Mouse (Mus musculus) stomach, embryonic 16.5 days (tissue): Measurements from ENCODE around the gene Nfia. TPM values are rescaled to one million over a fixed set of nuclear protein-coding genes. Genes with fewer than 3 reads are reported as not detected.

Experiments
- ATAC-seq: fragments of 200-750 bp; cut with Nextera tagmentation; 2 replicates; pipeline ENCODE4 v1.8.0; 2017; ENCODE audit warnings: moderate number of reproducible peaks, moderate TSS enrichment; ENCODE audit not compliant: insufficient read depth, low FRiP score
- H3K27ac ChIP-seq: fragments of 300-500 bp; sonication (generic); 2 replicates; pipeline ENCODE4 v1.5.1; 2014; ENCODE audit warnings: low read length
- H3K27me3 ChIP-seq: fragments of 300-500 bp; sonication (generic); 2 replicates; pipeline ENCODE4 v1.6.1; 2014; ENCODE audit warnings: low read length, control low read depth, mixed read lengths; ENCODE audit not compliant: control insufficient read depth, insufficient read depth
- H3K36me3 ChIP-seq: fragments of 300-500 bp; sonication (generic); 2 replicates; pipeline ENCODE4 v1.6.1; 2014; ENCODE audit warnings: low read length; ENCODE audit not compliant: control insufficient read depth, insufficient read depth
- H3K4me1 ChIP-seq: fragments of 300-500 bp; sonication (generic); 2 replicates; pipeline ENCODE4 v1.6.1; 2014; ENCODE audit warnings: low read length, control low read depth, mixed read lengths; ENCODE audit not compliant: control insufficient read depth, insufficient read depth
- H3K4me2 ChIP-seq: fragments of 300-500 bp; sonication (generic); 2 replicates; pipeline ENCODE4 v1.6.1; 2014; ENCODE audit warnings: low read depth, low read length, mixed read lengths
- H3K4me3 ChIP-seq: fragments of 300-500 bp; sonication (generic); replicated peaks from 2 replicates; pipeline ENCODE4 v1.5.1; 2014; ENCODE audit warnings: mild to moderate bottlenecking, low read length
- H3K9ac ChIP-seq: fragments of 300-500 bp; sonication (generic); 2 replicates; pipeline ENCODE4 v1.6.1; 2014; ENCODE audit warnings: low read length
- H3K9me3 ChIP-seq: fragments of 300-500 bp; sonication (generic); replicated peaks from 2 replicates; pipeline ENCODE4 v1.6.1; 2016; ENCODE audit warnings: low read length, control low read depth; ENCODE audit not compliant: control insufficient read depth
- WGBS: fragments of 180-500 bp; shearing (Covaris S2); extraction: QIAGEN DNeasy Blood & Tissue Kit; methylation state at CpG from one replicate; pipeline ENCODE4 v1.1.7; 2014; 5-methylcytosine and 5-hydroxymethylcytosine counted together
- polyA plus RNA-seq: library from polyadenylated mRNA; unstranded; fragments of >200 nt; fragmentation: Nextera tagmentation; extraction: Ambion mirVana; gene quantifications from 2 replicates; pipeline ENCODE4 v1.2.1, GENCODE M21; 2015

The Nfia gene
- polyA plus RNA-seq, 1 experiment from 2014 or later: 45.1 TPM

DNA sequence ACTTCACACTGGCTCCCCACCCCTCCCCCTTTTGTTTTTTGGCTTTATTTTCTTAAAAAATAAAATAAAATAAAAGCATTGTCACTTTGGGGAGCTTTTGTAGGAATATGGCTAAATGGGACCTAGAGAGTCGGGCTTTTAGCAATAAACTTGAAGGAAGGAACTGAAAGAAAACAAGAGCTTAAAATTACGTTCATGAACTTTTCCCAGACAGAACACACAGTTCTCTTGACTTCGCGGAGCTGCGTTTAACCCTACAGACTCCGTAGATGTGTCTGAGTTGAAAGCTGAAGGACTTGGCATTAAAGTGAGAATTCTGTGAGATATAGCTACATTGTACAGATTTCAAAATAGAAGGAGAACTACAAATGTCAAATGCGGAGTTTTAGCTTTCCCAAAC lies 96.9 kb downstream of the Nfia start:
- Histone ChIP-seq H3K4me3 (peak overlapping the region; percentile 31), H3K9ac (peak overlapping the region; percentile 46), H3K27me3 (no peaks in the 10 kb centered on the region), H3K36me3 (no peaks in the 10 kb centered on the region), H3K4me1 (peaks cover 26% of the 10 kb centered on the region), H3K9me3 (no peaks in the 10 kb centered on the region), H3K4me2 (peak overlapping the region; percentile 55), H3K27ac (peak overlapping the region; percentile 94)
- no peak for ATAC-seq
- 36% methylated on average over 7 of the region's 7 CpGs for WGBS

DNA sequence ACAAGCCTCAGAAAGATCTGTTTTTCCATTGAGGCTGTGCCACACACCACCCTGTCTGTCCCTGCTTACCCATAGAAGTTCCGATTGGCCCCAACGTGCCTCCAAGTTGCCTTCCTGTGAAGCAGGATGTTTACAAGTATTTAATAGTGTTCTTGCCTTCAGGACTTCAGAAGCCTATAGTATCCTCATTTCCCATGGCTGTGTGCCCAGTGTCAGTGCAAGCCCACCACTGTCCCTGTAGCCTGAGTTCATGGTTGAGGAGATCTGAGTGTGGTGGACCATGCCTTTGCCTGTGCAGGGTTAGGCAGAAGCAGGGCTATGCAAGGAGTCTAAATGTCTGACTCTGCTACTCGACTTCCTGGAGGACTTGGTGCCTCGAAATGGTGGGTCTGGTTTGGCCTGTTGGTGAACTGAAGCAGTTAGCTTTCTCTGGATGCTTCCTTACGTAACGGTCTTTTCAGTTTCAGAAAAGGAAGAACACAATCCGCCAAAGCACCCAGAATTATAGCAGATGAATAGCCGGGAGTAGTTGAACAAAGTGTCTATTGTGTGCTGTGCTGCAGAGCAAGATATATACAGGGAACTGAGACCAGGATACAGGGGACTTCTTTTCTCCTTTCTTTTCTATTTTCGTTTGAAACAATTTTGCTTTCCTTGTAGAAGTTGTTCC lies 99.4 kb downstream of the Nfia start:
- H3K4me1 ChIP-seq: peaks cover 23% of the 10 kb centered on the region
- 62% methylated on average over 9 of the region's 9 CpGs for whole genome bisulfite sequencing
- no peak for ATAC-seq
- peak overlapping the region; percentile 4 for H3K27ac ChIP-seq
- H3K9me3 ChIP-seq: no peaks in the 10 kb centered on the region
- no peaks in the 10 kb centered on the region for H3K27me3 ChIP-seq
- no peak overlapping the region for H3K9ac ChIP-seq
- no peaks in the 10 kb centered on the region for H3K36me3 ChIP-seq
- H3K4me3 ChIP-seq: no peak overlapping the region
- no peak overlapping the region for H3K4me2 ChIP-seq

DNA sequence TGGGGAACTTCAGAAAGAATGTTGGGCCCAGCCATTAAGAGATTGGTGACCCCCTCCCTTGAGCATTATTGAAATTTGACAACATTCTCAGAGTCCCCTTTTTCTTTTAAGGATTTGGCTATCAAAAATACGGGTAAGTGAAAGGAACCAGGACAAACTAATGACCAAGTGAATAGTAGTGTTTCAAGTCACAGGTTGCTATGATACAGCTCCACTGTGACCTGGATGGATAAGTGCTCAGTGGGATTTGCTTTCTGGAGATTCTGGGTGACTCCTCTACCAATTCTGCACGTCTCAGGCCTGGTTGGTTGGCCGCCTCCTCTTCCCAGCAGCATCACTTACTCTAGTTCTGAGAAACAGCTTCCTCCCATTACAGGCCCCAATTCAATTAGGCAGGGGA lies 102.4 kb downstream of the Nfia start:
- Histone ChIP-seq H3K9ac (no peak overlapping the region), H3K4me3 (no peak overlapping the region), H3K9me3 (no peaks in the 10 kb centered on the region), H3K27me3 (no peaks in the 10 kb centered on the region), H3K4me1 (peaks cover 13% of the 10 kb centered on the region), H3K4me2 (no peak overlapping the region), H3K27ac (no peak overlapping the region), H3K36me3 (no peaks in the 10 kb centered on the region)
- no peak for ATAC-seq
- WGBS: 75% methylated on average over 3 of the region's 3 CpGs

DNA sequence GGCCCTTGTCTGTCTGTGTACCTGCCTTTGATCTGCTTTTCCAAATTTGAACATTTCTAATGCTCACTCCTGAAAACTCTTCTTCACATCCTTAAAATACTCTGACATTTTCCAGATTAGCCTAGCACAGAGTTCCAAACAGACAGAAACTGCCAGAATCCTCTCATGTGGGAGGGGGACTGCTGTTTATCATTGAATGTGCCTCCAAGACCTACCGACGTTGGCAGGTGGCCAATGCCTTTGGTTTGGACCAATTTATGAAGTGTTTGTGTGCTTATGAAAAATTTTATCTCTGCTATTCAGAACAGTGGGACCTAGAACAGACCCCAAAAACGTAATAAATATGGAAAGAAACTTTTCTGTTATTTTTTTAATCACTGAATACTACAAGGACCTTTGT lies 103.4 kb downstream of the Nfia start:
- H3K9me3 ChIP-seq: no peaks in the 10 kb centered on the region
- no peak overlapping the region for H3K9ac ChIP-seq
- H3K4me2 ChIP-seq: no peak overlapping the region
- no peak overlapping the region for H3K27ac ChIP-seq
- H3K27me3 ChIP-seq: no peaks in the 10 kb centered on the region
- ATAC-seq: no peak
- no peaks in the 10 kb centered on the region for H3K36me3 ChIP-seq
- 34% methylated on average over 3 of the region's 3 CpGs for WGBS
- no peak overlapping the region for H3K4me3 ChIP-seq
- H3K4me1 ChIP-seq: peaks cover 13% of the 10 kb centered on the region

DNA sequence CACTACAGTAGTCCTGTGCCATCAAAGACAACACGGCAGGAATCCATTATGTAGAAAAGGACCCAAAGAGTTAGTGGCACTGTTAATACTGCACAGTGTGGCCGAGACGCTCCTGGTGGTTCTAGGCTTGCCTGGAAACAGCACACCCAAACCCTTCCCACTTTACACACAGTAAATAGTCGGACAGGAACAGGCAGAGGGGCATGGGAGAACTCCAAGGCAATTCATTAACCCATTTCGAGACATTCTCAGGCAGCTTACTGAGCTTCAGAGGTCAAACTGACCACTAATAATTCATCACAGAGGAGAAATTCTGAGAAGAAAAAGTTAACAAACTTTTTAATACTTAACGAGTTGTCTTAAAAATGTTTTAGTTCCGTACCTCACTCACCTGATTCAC lies 107.2 kb downstream of the Nfia start:
- H3K4me2 ChIP-seq: no peak overlapping the region
- no peaks in the 10 kb centered on the region for H3K36me3 ChIP-seq
- no peak overlapping the region for H3K27ac ChIP-seq
- no peak overlapping the region for H3K4me3 ChIP-seq
- H3K4me1 ChIP-seq: no peaks in the 10 kb centered on the region
- no peaks in the 10 kb centered on the region for H3K27me3 ChIP-seq
- H3K9ac ChIP-seq: no peak overlapping the region
- H3K9me3 ChIP-seq: no peaks in the 10 kb centered on the region
- ATAC-seq: no peak
- 73% methylated on average over 7 of the region's 7 CpGs for WGBS

DNA sequence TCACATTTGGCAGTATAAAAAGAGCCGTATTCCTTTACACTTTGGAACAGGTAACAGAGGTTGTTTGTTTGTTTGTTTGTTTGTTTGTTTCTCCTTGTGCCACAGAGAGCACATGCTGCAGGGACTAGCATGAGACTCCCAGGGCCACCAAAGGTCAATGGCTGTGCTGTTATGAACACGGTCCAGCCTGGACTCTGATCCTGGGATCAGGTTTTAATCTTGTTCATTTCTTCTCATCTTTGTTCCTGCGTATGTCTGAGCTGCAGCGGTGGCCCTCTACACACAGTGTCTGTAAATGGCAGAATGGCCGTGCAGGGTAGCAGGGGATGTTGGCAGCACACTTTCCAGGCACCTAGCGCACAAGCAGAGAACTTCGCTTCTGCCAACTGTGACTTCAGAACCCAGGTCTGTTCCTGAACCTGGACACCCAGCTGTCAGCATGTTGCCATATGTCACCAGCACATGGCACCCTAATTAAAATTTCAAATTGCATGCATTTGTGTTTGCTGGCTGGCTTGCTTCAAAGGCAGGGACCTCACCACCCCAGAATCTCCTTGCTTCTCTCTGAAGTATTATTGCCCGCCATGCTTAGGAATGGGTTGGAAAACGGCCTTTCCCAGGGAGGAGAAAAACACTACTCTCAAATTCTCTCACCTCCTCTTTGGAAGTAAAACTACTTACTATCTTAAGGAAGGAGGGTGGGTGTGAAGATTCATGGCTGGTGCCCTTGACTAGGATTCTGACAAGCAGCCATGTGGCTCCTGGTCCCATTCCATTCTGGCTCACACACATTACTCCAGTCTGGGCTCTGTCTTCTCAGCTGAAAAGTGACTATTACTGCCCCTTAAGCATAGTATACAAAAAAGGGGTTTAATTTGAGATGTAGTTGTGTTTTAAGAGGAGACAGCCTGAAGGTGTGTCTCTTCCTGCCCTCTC lies 107.9 kb downstream of the Nfia start:
- Histone ChIP-seq H3K4me1 (no peaks in the 10 kb centered on the region), H3K9ac (no peak overlapping the region), H3K36me3 (no peaks in the 10 kb centered on the region), H3K27ac (no peak overlapping the region), H3K4me2 (no peak overlapping the region), H3K27me3 (no peaks in the 10 kb centered on the region), H3K9me3 (no peaks in the 10 kb centered on the region), H3K4me3 (no peak overlapping the region)
- WGBS: 89% methylated on average over 9 of the region's 9 CpGs
- no peak for ATAC-seq

DNA sequence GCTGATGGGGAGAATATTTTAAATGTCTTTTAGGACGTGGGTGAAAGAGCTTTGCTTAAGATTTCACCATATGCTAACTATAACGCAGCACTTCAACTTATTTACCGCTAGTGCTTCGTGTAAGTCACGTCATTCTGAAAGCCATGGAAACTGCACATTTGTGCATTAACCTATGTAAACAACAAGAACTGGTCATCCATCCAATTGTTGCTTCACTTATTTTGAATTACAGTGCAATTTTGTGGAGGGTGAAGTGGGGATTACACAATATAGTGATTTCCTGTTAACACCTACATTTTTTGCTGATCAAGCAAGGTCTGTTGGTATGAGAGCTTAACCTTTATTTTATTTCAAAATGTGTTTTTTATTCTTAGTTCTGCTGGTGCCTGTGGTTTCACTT lies 113.0 kb downstream of the Nfia start:
- WGBS: 65% methylated on average over 5 of the region's 5 CpGs
- H3K4me1 ChIP-seq: peaks cover 7% of the 10 kb centered on the region; the same call in 1 of the 2 replicates
- no peak overlapping the region for H3K4me3 ChIP-seq
- no peak for ATAC-seq
- H3K4me2 ChIP-seq: no peak overlapping the region
- H3K36me3 ChIP-seq: no peaks in the 10 kb centered on the region
- no peak overlapping the region for H3K9ac ChIP-seq
- no peak overlapping the region for H3K27ac ChIP-seq
- H3K27me3 ChIP-seq: no peaks in the 10 kb centered on the region
- H3K9me3 ChIP-seq: no peaks in the 10 kb centered on the region

DNA sequence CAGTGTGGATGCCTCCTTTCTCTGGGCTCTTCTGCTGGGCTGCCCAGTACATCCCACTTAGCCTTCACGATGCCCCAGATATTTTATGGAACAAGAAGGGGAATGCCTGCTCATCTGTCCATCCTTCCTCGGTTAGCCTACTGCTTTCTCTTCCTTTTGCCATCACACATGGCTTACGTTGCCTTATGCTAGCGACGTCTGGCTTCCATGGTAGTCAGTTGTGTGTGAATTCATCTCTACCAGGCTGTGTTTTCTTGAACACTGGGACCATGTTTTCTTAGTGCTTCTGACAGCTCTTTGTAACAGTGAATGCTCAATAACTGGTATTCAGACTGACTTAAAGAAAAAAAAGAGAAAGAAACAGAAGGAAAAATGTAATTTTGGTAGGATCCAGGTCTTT lies 113.7 kb downstream of the Nfia start:
- no peaks in the 10 kb centered on the region for H3K9me3 ChIP-seq
- H3K9ac ChIP-seq: no peak overlapping the region

DNA sequence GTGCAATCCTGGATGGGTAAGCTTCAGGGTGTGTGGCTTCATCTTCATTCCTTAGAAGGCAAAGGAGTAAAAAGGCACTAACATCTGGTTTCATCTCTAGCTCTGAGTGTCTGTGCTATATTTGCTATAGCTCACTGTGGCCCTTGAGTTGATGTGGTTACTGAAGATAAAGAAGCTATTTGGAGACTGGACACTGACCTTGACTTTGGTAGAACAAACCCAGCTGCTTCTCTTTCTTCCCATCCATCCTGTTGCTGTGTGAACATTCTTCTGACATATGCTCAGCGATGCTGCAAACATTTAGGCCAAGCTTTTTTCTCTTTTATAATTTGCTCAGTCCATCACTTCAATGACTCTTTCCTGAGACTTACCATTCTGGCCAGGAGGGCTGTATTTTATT lies 114.7 kb downstream of the Nfia start:
- H3K27ac ChIP-seq: no peak overlapping the region
- no peak for ATAC-seq
- H3K4me2 ChIP-seq: no peak overlapping the region
- H3K9ac ChIP-seq: no peak overlapping the region
- H3K4me1 ChIP-seq: peaks cover 7% of the 10 kb centered on the region; the same call in 1 of the 2 replicates
- H3K4me3 ChIP-seq: no peak overlapping the region
- no peaks in the 10 kb centered on the region for H3K9me3 ChIP-seq
- 72% methylated on average over 1 of the region's 1 CpGs for WGBS
- H3K27me3 ChIP-seq: no peaks in the 10 kb centered on the region
- H3K36me3 ChIP-seq: no peaks in the 10 kb centered on the region

More for the DNA sequence above, 113.7 kb downstream of the Nfia start:
- Histone ChIP-seq H3K27me3 (no peaks in the 10 kb centered on the region), H3K27ac (no peak overlapping the region), H3K4me1 (peaks cover 7% of the 10 kb centered on the region; the same call in 1 of the 2 replicates), H3K4me2 (no peak overlapping the region), H3K36me3 (no peaks in the 10 kb centered on the region), H3K4me3 (no peak overlapping the region)
- 84% methylated on average over 5 of the region's 5 CpGs for WGBS
- ATAC-seq: no peak
